Mouse (Mus musculus): Measurements from ENCODE around the gene Ciz1.

Ciz1 gene

GRCm38 (mm10) chr2:32319586-32320580 lies 32.2 kb upstream of the Ciz1 start:
- no peak for DNase-seq (ENCODE audit: low spot score)

DNA sequence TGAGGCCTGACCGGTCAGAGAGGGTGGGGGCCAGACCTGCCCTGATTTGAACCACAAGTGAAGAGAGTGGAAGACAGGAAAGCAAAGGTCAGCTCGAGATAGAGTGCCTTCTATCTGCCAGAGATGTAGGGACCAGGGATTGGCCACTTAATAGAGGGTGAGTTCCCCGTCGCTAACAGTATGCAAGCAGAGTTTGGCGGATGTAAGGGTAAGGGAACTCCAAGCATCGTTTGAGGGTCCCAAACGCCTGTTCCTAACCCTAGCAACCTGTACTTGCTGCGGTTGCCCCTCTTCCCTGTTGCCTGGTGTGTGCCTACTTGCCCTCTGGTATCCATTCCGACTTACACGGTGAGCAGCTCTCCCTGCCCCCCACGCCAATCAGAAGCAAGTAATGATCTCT lies 31.4 kb upstream of the Ciz1 start:
- DNase-seq (ENCODE audit: low spot score) = no peak

DNA sequence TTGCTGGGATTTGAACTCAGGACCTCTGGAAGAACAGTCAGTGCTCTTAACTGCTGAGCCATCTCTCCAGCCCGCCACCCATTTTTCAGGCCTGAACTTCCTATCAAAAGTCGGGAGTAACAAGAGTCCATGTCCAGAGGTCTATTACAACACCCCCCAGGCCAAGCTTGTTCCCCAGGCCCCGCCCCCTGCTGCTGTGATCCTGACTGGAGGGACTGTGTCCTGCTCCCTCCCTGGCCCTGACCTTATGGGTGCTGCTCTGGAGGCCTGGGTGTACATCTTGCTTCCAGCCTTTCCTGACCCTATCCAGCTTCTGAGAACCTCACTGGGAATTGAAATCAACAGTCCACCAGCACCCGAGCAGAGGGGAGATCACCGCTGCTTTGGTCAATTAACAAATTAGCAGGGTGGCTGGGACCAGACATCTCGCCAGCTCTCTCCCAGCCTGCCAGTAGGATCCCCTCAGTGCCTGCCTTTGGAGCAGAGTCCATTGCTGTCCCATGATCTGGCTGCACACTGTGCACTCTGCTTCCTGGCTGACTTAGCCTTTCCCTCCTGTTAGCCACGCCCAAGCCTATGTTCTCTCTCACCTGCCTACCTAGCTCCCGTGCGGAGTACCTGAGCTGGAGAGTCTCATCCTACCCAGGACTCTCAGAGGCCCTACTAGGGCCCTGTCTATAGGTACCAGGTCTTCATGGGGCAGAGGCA lies 30.4 kb upstream of the Ciz1 start:
- DNase-seq (ENCODE audit: low spot score) = no peak

DNA sequence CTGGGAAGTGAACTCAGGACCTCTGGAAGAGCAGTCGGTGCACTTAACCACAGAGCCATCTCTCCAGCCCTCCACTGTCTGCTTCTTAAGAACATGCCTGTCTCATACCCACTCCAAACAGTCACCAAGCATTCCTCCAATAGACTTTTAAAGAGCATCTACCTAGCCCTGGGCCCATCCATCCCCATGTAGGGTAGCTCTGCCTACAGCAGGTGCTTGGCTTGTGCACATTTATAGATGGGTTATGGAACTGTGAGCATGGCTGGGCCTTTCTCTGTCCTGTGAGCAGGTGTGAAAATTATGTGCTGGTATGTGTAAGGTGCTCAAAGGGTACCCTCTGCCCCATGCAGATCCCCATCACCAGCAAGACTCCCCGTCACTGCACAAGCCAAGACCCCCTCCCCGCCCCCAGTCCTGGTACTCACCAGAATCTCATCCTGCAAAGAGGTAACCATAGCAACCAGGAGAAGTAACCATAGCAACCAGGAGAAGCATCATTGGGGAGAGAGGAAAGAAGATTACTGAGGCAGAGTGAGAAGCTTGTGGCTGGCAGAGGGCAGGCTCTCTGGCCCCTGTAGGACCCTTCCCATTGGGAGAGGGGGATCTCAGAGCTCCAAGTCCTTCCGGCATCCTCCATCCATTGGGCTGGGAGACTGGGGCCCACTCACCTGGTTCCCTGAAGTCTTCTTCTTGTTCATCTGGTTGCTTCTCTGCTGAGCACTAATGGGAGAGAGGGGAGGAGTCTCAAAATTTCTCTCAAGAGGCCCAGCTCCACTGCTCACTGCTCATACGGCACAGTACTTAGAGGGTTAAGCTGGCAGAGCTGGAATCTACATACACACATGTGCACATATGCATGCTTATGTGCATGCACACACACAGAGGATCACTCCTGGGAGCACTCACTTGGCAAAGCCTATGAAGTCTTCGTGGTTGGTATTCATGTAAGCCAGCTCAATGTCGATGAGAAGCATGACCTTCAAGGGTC lies 29.1 kb upstream of the Ciz1 start:
- DNase-seq (ENCODE audit: low spot score) = no peak

DNA sequence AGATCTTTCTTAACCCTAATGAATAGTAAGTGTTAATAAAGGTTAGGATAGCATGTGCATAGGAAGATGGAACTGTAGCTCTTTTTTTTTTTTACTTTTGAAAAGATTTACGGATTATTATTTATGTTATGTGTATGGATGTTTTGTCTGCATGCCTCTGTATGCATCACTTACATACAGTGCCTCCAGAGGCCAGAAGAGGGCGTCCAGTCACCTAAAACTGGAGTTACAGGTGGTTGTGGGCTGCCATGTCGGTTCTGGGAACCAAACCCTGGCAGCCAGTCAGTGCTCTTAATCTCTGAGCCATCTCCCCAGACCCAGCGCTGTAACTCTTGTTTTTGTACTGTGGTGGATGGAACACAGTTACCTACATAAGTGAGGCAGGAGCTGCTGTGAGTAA lies 27.8 kb upstream of the Ciz1 start:
- no peak for DNase-seq (ENCODE audit: low spot score)

DNA sequence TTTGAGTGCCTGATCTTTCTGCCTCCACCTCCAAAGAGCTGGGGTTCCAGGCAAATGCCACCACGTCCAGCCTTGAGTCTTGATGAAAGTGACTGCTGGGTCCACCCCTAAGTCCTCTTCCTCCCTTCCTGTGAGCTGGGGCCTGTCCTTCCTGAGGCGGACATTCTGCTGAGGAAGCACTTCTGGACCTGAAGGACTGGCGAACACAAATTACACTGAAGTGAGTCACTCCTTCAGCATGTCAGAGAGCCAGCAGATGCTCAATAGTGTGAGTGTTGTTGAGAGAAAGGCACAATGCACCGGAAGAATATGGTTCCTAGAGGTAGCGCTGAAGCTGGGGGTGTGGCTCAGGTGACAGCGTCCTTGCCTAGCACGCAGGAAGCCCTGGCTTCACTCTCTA lies 26.8 kb upstream of the Ciz1 start:
- DNase-seq (ENCODE audit: low spot score) = peak; percentile 40

DNA sequence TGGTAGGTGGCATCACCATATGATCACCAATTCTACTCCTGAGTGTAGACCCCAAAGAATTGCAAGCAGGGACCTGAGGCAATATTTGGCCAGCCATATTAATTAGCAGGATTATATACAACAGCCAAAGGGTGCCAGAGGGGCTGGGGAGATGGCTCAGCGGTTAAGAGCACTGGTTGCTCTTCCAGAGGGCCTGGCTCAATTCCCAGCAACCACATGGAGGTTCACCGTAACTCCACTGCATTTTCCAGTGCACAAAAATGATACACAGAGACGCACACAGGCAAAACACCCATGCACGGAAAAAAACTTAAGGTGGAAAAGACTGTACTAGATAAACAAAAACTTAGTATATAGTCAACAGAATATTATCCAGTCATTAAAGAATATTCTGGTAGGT lies 24.9 kb upstream of the Ciz1 start:
- no peak for DNase-seq (ENCODE audit: low spot score)

DNA sequence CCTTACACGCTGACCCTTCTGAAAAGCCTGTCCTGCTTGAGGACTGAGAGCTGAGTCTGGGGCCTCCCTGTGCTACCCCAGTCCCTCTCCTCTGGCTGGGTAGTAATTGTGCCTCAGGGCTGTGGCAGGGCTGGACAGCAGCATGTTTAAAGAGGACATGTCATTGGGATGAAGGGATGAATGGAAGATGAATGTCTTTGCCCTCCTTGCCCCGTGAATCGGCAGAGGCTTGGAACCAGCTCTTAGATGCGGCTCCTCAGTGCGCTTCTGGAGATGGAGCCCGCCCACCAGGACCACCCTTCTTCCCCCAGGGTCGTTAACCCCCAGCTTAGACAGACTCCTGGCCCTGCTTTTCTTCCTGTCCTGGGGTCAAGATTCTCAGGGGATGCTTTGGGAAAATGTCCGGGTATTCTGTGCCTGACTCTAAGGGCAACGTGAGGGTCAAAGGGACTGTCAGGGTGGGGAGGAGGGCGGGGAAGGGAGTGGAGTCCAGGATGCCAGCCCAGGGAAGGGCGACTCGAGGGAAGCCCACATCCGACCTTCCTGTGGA lies 23.1 kb upstream of the Ciz1 start:
- no peak for DNase-seq (ENCODE audit: low spot score)

- DNase-seq (ENCODE audit: low spot score) = no peak
Measured at GRCm38 (mm10) chr2:32329531-32329930, 22.6 kb upstream of the Ciz1 start.

GRCm38 (mm10) chr2:32332159-32332558 lies 20.0 kb upstream of the Ciz1 start:
- no peak for DNase-seq (ENCODE audit: low spot score)

- no peak for DNase-seq (ENCODE audit: low spot score)
Measured at GRCm38 (mm10) chr2:32335888-32336287, 16.2 kb upstream of the Ciz1 start.

- DNase-seq (ENCODE audit: low spot score) = no peak
Measured at GRCm38 (mm10) chr2:32339912-32340642, 12.1 kb upstream of the Ciz1 start.

DNA sequence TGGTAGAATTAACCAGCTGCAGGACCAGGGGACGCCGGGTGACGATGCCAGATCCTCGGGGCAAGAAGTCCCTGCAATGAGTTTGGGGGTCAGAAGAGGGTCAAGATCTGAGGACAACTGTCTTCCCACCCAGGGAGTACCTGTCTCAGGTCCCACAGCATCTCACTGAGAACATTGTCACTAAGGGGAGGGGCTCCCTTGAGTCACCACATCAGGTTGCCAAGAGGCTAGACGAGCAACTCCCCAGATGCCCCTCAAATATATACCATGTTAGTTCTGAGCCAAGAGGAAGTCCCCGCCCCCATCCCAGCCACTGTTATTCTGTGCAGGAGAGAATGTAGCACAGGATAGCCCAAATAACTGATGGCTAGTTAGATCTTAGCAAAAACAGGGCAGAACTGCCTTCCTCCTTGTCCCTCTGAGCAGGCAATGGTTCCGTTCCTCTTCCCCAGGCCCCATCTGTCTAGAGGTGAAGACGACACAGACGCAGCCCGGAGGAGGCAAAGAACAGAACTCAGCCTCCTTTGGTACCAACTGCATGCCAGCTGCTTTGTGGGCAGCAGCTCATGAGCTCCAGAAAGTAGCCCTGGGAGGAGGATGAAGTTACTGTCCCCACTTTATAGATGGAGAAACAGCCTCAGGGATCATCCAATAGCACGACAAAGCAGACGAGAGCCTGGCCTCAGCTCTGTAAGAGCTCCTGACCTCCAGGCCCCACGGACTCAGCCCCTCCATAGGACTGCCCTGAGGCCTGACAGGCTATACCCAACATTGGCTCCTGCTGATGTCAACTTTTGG lies 11.1 kb upstream of the Ciz1 start:
- DNase-seq (ENCODE audit: low spot score) = no peak

GRCm38 (mm10) chr2:32341634-32341939 lies 10.5 kb upstream of the Ciz1 start:
- DNase-seq (ENCODE audit: low spot score) = no peak

GRCm38 (mm10) chr2:32342039-32342438 lies 10.1 kb upstream of the Ciz1 start:
- DNase-seq (ENCODE audit: low spot score) = no peak

- peak; percentile 42 for DNase-seq (ENCODE audit: low spot score)
Measured at GRCm38 (mm10) chr2:32342539-32343350, 9.4 kb upstream of the Ciz1 start.

DNA sequence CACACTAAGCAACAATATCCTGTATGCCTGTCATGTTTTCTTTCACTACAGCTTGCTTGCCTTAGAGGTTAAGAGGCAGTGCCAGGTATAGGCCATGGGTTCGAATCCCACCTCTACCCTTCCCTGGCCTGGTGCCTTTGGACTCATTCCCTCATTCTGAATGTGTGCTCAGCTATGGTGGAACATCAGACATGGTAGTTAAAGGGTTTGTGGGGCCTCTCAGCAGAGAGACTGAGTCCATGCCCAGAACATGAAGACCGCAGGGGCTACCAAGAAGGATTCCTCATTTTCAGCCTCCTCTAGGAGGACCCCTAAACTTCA lies 8.8 kb upstream of the Ciz1 start:
- no peak for DNase-seq (ENCODE audit: low spot score)

GRCm38 (mm10) chr2:32344056-32344455 lies 8.1 kb upstream of the Ciz1 start:
- no peak for DNase-seq (ENCODE audit: low spot score)

DNA sequence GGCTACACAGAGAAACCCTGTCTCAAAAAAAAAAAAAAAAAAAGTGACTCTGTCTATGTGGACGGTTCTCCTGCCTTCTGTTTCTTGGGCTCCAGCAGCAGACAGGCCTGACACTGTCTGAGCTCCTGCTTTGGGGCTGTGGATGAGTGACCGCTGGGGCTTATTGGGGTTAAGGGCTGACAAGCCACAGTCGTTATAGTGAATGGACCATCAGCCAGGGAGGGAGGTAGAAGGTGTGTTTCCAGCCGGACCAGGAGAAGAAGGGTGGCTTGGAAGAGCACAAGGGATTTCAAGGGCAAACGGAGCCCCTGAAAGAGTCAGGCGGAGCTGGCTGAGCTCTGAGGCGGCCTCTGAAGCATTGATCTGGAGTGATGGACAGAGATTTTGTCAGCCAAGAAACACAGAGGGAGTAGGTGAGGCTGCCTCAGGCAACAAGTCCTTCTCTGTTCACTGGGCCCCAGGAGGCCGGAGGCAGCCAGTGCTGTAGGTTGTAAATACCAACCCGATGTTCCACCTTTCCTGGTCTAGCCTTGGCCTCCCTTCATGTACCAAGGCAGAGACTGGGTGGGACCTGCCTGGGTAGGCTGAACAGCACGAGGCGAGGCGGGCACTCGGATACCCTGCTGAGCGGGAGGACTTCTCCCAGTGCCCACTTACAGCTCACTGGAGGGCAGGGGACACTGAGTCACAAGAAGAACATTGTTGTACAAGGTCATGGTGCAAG lies 7.4 kb upstream of the Ciz1 start:
- no peak for DNase-seq (ENCODE audit: low spot score)

Measured in lung, postnatal 25 days (tissue).